Mouse (Mus musculus) frontal cortex, postnatal 36 days (tissue): ENCODE measurements around the gene Plppr3.

Experiments used
- DNase-seq, 2 experiments: peaks; one replicate each; pipeline ENCODE4 v3.0.0; 2022; ENCODE audit warnings: low spot score in 2 of 2

Plppr3 gene

GRCm38 (mm10) chr10:79865801-79866295 is 8.6 kb downstream of the Plppr3 start:
- DNase-seq, result no peak

- DNase-seq, result no peak
Measured at GRCm38 (mm10) chr10:79865189-79865601, 9.2 kb downstream of the Plppr3 start.

- no peak for DNase-seq
Measured at GRCm38 (mm10) chr10:79864351-79865188, 9.9 kb downstream of the Plppr3 start.

- DNase-seq, result no peak
Measured at GRCm38 (mm10) chr10:79862925-79863324, 11.5 kb downstream of the Plppr3 start.

GRCm38 (mm10) chr10:79862049-79862788 is 12.2 kb downstream of the Plppr3 start:
- DNase-seq, result no peak

GRCm38 (mm10) chr10:79861230-79862048 is 13.0 kb downstream of the Plppr3 start:
- no peak for DNase-seq

GRCm38 (mm10) chr10:79860079-79860911 is 14.1 kb downstream of the Plppr3 start:
- no peak for DNase-seq

- DNase-seq, result no peak
Measured at GRCm38 (mm10) chr10:79859116-79859515, 15.3 kb downstream of the Plppr3 start.

- DNase-seq, result peak; percentile 70 to 73
Measured at GRCm38 (mm10) chr10:79858416-79859074, 15.9 kb downstream of the Plppr3 start.

- no peak for DNase-seq
Measured at GRCm38 (mm10) chr10:79857894-79858293, 16.5 kb downstream of the Plppr3 start.

GRCm38 (mm10) chr10:79857452-79857811 is 17.0 kb downstream of the Plppr3 start:
- DNase-seq, result no peak

DNA sequence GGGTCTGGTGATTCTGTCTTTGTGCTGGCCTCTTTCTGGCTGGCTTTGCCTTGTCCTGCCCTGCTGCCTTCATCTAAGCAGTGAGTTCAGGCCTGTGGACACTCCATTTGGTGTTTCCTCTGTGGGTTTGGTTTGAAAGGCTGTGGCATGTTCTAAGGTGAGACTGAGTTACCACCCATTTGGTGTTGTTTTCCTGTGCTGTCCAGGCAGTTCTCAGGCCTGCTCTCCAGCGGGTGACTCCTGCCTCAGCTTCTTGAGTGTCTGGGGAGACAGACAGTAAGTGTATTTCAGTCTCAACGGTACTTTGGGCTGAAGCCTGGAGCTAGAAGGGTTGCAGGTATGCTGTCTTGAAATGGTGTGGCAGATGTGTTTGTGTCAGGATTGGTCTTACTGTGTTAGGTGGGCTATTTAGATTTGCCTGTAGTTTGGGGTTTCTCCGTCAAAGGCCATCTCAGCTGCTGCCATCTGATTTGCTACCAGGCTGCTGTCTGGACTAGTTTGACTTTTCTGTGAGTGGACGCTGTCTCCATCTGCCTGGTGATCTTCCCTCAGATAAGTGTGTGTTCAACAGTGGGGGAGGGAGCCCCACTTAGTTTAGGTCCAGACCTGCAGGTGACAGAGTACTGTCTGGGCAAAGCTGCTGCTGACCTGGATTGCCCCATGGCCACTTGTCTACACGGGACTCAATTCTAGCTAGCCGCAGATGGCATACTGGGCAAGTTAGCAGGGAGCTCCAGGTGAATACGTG is 17.6 kb downstream of the Plppr3 start:
- no peak for DNase-seq

GRCm38 (mm10) chr10:79856280-79856679 is 18.2 kb downstream of the Plppr3 start:
- DNase-seq, result no peak

DNA sequence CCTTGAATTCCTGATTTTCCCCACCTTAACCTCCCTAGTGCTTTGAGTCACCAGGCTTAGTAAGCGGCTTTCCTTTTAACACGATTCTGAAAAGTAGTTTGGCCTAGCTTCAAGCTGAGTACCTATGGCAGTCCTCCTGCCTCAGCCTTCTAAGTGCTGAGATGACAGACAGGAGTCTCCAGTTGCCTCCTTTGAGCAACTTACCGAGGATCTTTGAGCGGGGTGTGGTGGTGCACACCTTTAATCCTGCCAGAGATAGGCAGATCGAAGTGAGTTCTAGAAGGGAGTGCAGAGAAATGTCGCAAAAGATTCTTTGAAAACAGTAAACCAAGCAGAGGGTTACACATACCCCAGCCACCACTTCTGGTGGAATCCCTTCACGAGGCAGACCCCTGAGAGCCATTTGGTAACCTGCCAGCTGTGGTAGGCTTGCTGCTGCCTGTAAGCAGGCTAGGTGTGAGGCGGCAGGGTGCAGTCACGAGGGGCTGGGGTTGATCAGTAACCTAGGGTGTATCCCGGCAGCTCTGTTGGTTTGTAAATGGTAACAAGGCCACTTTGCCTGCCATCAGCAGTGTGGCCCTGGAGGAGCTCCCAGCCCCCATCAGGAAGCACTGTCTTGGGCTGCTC is 18.8 kb downstream of the Plppr3 start:
- no peak for DNase-seq

GRCm38 (mm10) chr10:79854801-79855541 is 19.5 kb downstream of the Plppr3 start:
- DNase-seq, result no peak

DNA sequence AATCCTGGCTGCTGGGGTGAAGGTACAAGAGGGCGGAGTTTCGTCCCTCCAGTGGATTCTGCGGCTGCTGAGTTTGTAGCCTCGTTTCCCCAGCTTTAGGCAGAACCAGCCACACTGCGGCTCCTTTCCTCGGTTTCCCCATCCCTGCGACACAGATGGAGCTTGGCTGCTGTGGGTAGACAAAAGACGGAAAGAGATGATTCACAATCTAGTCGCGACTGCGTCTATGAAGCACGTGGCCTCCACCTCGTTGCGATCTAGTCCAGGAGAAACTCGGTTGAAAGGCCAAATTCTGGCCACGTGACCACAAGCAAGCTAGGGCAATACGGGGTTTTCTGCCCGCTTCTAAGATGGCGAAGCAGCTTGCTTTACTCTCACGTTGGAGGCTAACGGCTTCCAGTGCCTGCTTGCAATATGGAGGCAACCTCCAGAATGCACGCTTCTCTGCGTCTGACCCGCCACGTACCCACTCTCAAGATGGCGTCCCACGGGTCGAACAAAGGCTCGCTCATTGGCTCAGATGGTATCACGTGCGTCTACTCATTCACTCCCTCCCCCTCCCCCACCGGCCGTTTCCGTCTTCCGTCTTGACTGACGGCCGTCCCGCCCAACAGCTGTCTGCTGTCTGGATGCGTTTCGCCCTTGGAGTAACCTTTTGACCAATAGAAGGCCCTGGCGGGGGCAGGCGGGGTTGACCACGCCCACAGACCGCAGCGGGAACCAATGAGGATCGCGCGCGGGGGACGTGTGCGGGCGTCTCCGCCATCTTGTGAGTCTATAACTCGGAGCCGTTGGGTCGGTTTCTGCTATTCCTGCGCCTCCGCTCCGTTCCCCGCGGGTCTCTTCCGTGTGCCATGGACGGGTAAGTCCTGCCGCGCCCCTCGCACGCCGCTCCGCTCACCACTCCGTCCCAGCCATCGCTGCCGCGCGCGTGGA is 20.3 kb downstream of the Plppr3 start, which contains the start of gene Ptbp1:
Ptbp1 (plus strand) TSS at position 568 of the 936 bp plus-strand sequence.
- peak; percentile 97 to 99 for DNase-seq

GRCm38 (mm10) chr10:79853392-79853791 is 21.0 kb downstream of the Plppr3 start:
- DNase-seq, result peak; percentile 73 to 85
